Mouse (Mus musculus) hindbrain, embryonic 16.5 days (tissue): ENCODE results near the gene Usp6nl. TPM values are rescaled to one million over a fixed set of nuclear protein-coding genes. Genes with fewer than 3 reads are reported as not detected.
A peak's percentile ranks its signal among the peaks of the same experiment; 100 is the strongest.

ENCODE experiments used
- ATAC-seq: fragments of 200-750 bp; cut with Nextera tagmentation; 2 replicates; pipeline ENCODE4 v1.8.0; 2017; ENCODE audit warnings: moderate TSS enrichment, moderate library complexity
- H3K27ac ChIP-seq: fragments of 300-500 bp; sonication (generic); 2 replicates; pipeline ENCODE4 v1.5.1; 2014; ENCODE audit warnings: low read depth, mild to moderate bottlenecking, control low read depth, low read length, moderate library complexity
- H3K27me3 ChIP-seq: fragments of 300-500 bp; sonication (generic); replicated peaks from 2 replicates; pipeline ENCODE4 v1.6.1; 2014; ENCODE audit warnings: low read length; ENCODE audit not compliant: control insufficient read depth, insufficient read depth
- H3K36me3 ChIP-seq: fragments of 300-500 bp; sonication (generic); 2 replicates; pipeline ENCODE4 v1.6.1; 2014; ENCODE audit warnings: mild to moderate bottlenecking, low read length, moderate library complexity, mixed read lengths; ENCODE audit not compliant: control insufficient read depth, insufficient read depth
- H3K4me1 ChIP-seq: fragments of 300-500 bp; sonication (generic); 2 replicates; pipeline ENCODE4 v1.6.1; 2014; ENCODE audit warnings: low read depth, low read length; ENCODE audit not compliant: control insufficient read depth, insufficient read depth
- H3K4me2 ChIP-seq: fragments of 300-500 bp; sonication (generic); 2 replicates; pipeline ENCODE4 v1.6.1; 2014; ENCODE audit warnings: mild to moderate bottlenecking, low read length, control low read depth, moderate library complexity
- H3K4me3 ChIP-seq: fragments of 300-500 bp; sonication (generic); 2 replicates; pipeline ENCODE4 v1.5.1; 2014; ENCODE audit warnings: mild to moderate bottlenecking, low read length, control low read depth, moderate library complexity
- H3K9ac ChIP-seq: fragments of 300-500 bp; sonication (generic); 2 replicates; pipeline ENCODE4 v1.6.1; 2014; ENCODE audit warnings: low read depth, mild to moderate bottlenecking, control low read depth, low read length, moderate library complexity
- H3K9me3 ChIP-seq: fragments of 300-500 bp; sonication (generic); 2 replicates; pipeline ENCODE4 v1.6.1; 2014; ENCODE audit warnings: mild to moderate bottlenecking, low read length, moderate library complexity; ENCODE audit not compliant: control insufficient read depth
- WGBS: fragments of 180-500 bp; shearing (Covaris S2); extraction: QIAGEN DNeasy Blood & Tissue Kit; methylation state at CpG from one replicate; pipeline ENCODE4 v1.1.7; 2014; 5-methylcytosine and 5-hydroxymethylcytosine counted together
- polyA plus RNA-seq: library from polyadenylated mRNA; unstranded; fragments of >200 nt; fragmentation: Nextera tagmentation; extraction: Ambion mirVana; gene quantifications from 2 replicates; pipeline ENCODE4 v1.2.1, GENCODE M21; 2015

Usp6nl gene
- polyA plus RNA-seq, result 6.0 and 6.2 TPM in 2 replicates

- peak within 1 kb of the TSS; percentile 98 for H3K9ac ChIP-seq
- peak within 1 kb of the TSS; percentile 82 for H3K4me2 ChIP-seq
- peak within 1 kb of the TSS; percentile 94 for H3K4me3 ChIP-seq
- H3K4me1 ChIP-seq, result peaks cover 13% of the 10 kb centered on the region
- under 1% methylated on average over 36 of the region's 75 CpGs for WGBS
- H3K27me3 ChIP-seq, result no peaks in the 10 kb centered on the region
- peak within 1 kb of the TSS; percentile 98 for H3K27ac ChIP-seq
- no peaks in the 10 kb centered on the region for H3K9me3 ChIP-seq
- peak; percentile 90 for ATAC-seq
- H3K36me3 ChIP-seq, result no peaks in the 10 kb centered on the region
Measured at GRCm38 (mm10) chr2:6322376-6322901, at the start of gene Usp6nl. TSS of gene Usp6nl (plus strand) at chr2:6322667.

GRCm38 (mm10) chr2:6273392-6273845 is 49.0 kb upstream of the Usp6nl start:
- Histone ChIP-seq H3K4me1 (0 out of 2 replicates have a peak, but pooled peaks cover 2% of the 10 kb centered on the region), H3K36me3 (no peaks in the 10 kb centered on the region), H3K4me2 (no peak overlapping the region), H3K9me3 (no peaks in the 10 kb centered on the region), H3K27ac (no peak overlapping the region), H3K9ac (no peak overlapping the region), H3K27me3 (no peaks in the 10 kb centered on the region), H3K4me3 (no peak overlapping the region)
- 53% methylated on average over 10 of the region's 10 CpGs for whole genome bisulfite sequencing
- no peak for ATAC-seq

- ATAC-seq, result no peak
- Histone ChIP-seq H3K4me2 (no peak overlapping the region), H3K27ac (no peak overlapping the region), H3K4me1 (no peaks in the 10 kb centered on the region), H3K27me3 (no peaks in the 10 kb centered on the region), H3K9me3 (no peaks in the 10 kb centered on the region), H3K4me3 (no peak overlapping the region), H3K36me3 (no peaks in the 10 kb centered on the region), H3K9ac (no peak overlapping the region)
- 85% methylated on average over 10 of the region's 10 CpGs for WGBS
Measured at GRCm38 (mm10) chr2:6278813-6279530, 43.5 kb upstream of the Usp6nl start.

GRCm38 (mm10) chr2:6279614-6280301 is 42.7 kb upstream of the Usp6nl start:
- H3K9ac ChIP-seq, result no peak overlapping the region
- H3K27ac ChIP-seq, result no peak overlapping the region
- no peaks in the 10 kb centered on the region for H3K27me3 ChIP-seq
- 75% methylated on average over 10 of the region's 10 CpGs for WGBS
- H3K4me3 ChIP-seq, result no peak overlapping the region
- no peak overlapping the region for H3K4me2 ChIP-seq
- ATAC-seq, result no peak
- H3K4me1 ChIP-seq, result no peaks in the 10 kb centered on the region
- H3K36me3 ChIP-seq, result no peaks in the 10 kb centered on the region
- no peaks in the 10 kb centered on the region for H3K9me3 ChIP-seq

GRCm38 (mm10) chr2:6283569-6283968 is 38.9 kb upstream of the Usp6nl start:
- no peaks in the 10 kb centered on the region for H3K27me3 ChIP-seq
- H3K27ac ChIP-seq, result no peak overlapping the region
- ATAC-seq, result no peak
- no peaks in the 10 kb centered on the region for H3K9me3 ChIP-seq
- 91% methylated on average over 2 of the region's 2 CpGs for WGBS
- H3K4me3 ChIP-seq, result no peak overlapping the region
- no peaks in the 10 kb centered on the region for H3K4me1 ChIP-seq
- H3K36me3 ChIP-seq, result no peaks in the 10 kb centered on the region
- H3K4me2 ChIP-seq, result no peak overlapping the region
- H3K9ac ChIP-seq, result no peak overlapping the region

- H3K27ac ChIP-seq, result no peak overlapping the region
- no peak overlapping the region for H3K4me2 ChIP-seq
- H3K9me3 ChIP-seq, result no peaks in the 10 kb centered on the region
- WGBS, result 82% methylated on average over 3 of the region's 3 CpGs
- no peaks in the 10 kb centered on the region for H3K4me1 ChIP-seq
- no peak for ATAC-seq
- H3K9ac ChIP-seq, result no peak overlapping the region
- no peaks in the 10 kb centered on the region for H3K36me3 ChIP-seq
- H3K27me3 ChIP-seq, result no peaks in the 10 kb centered on the region
- no peak overlapping the region for H3K4me3 ChIP-seq
Measured at GRCm38 (mm10) chr2:6284784-6285183, 37.7 kb upstream of the Usp6nl start.

- no peaks in the 10 kb centered on the region for H3K9me3 ChIP-seq
- H3K4me1 ChIP-seq, result no peaks in the 10 kb centered on the region
- 86% methylated on average over 1 of the region's 1 CpGs for WGBS
- H3K27ac ChIP-seq, result no peak overlapping the region
- no peaks in the 10 kb centered on the region for H3K36me3 ChIP-seq
- no peak overlapping the region for H3K4me2 ChIP-seq
- ATAC-seq, result no peak
- H3K4me3 ChIP-seq, result no peak overlapping the region
- no peaks in the 10 kb centered on the region for H3K27me3 ChIP-seq
- no peak overlapping the region for H3K9ac ChIP-seq
Measured at GRCm38 (mm10) chr2:6285794-6286193, 36.7 kb upstream of the Usp6nl start.

- no peak overlapping the region for H3K27ac ChIP-seq
- H3K9me3 ChIP-seq, result no peaks in the 10 kb centered on the region
- H3K4me3 ChIP-seq, result no peak overlapping the region
- WGBS, result 79% methylated on average over 11 of the region's 11 CpGs
- H3K27me3 ChIP-seq, result no peaks in the 10 kb centered on the region
- H3K9ac ChIP-seq, result no peak overlapping the region
- no peaks in the 10 kb centered on the region for H3K4me1 ChIP-seq
- no peak overlapping the region for H3K4me2 ChIP-seq
- no peaks in the 10 kb centered on the region for H3K36me3 ChIP-seq
- ATAC-seq, result no peak
Measured at GRCm38 (mm10) chr2:6293825-6294444, 28.5 kb upstream of the Usp6nl start.
